Mouse (Mus musculus) embryonic facial prominence, embryonic 11.5 days (tissue): ENCODE data around the gene Rasgrf2. TPM values are rescaled to one million over a fixed set of nuclear protein-coding genes. Genes with fewer than 3 reads are reported as not detected.

Experiments used
- ATAC-seq: fragments of 200-750 bp; cut with Nextera tagmentation; replicated peaks from 2 replicates; pipeline ENCODE4 v1.8.0; 2017; ENCODE audit warnings: low read depth; ENCODE audit not compliant: insufficient number of reproducible peaks, low FRiP score, low TSS enrichment
- DNase-seq: peaks from one replicate; pipeline ENCODE4 v3.0.0-alpha.2; 2015; ENCODE audit warnings: low spot score
- H3K27ac ChIP-seq: fragments of 300-500 bp; sonication (generic); replicated peaks from 2 replicates; pipeline ENCODE4 v1.5.1; 2014; ENCODE audit warnings: mild to moderate bottlenecking, low read depth, low read length, control low read depth
- H3K27me3 ChIP-seq: fragments of 300-500 bp; sonication (generic); 2 replicates; pipeline ENCODE4 v1.6.1; 2014; ENCODE audit warnings: mild to moderate bottlenecking, low read length, moderate library complexity, mixed read lengths; ENCODE audit not compliant: control insufficient read depth, insufficient read depth
- H3K36me3 ChIP-seq: fragments of 300-500 bp; sonication (generic); replicated peaks from 2 replicates; pipeline ENCODE4 v1.6.1; 2014; ENCODE audit warnings: low read depth, mild to moderate bottlenecking, low read length, moderate library complexity, mixed read lengths; ENCODE audit not compliant: control insufficient read depth, insufficient read depth
- H3K4me1 ChIP-seq: fragments of 300-500 bp; sonication (generic); 2 replicates; pipeline ENCODE4 v1.6.1; 2014; ENCODE audit warnings: low read length, mixed read lengths; ENCODE audit not compliant: control insufficient read depth, insufficient read depth
- H3K4me2 ChIP-seq: fragments of 300-500 bp; sonication (generic); 2 replicates; pipeline ENCODE4 v1.6.1; 2014; ENCODE audit warnings: low read depth, mild to moderate bottlenecking, control low read depth, low read length, moderate library complexity
- H3K4me3 ChIP-seq: fragments of 300-500 bp; sonication (generic); 2 replicates; pipeline ENCODE4 v1.5.1; 2014; ENCODE audit warnings: low read depth, low read length, control low read depth
- H3K9ac ChIP-seq: fragments of 300-500 bp; sonication (generic); replicated peaks from 2 replicates; pipeline ENCODE4 v1.6.1; 2014; ENCODE audit warnings: mild to moderate bottlenecking, control low read depth, low read length
- H3K9me3 ChIP-seq: fragments of 300-500 bp; sonication (generic); replicated peaks from 2 replicates; pipeline ENCODE4 v1.6.1; 2016; ENCODE audit warnings: mild to moderate bottlenecking, low read length, inconsistent platforms, mixed read lengths; ENCODE audit not compliant: control insufficient read depth
- WGBS: fragments of 180-500 bp; shearing (Covaris S2); extraction: QIAGEN DNeasy Blood & Tissue Kit; methylation state at CpG from one replicate; pipeline ENCODE4 v1.1.7; 2014; 5-methylcytosine and 5-hydroxymethylcytosine counted together
- polyA plus RNA-seq: library from polyadenylated mRNA; unstranded; fragments of >200 nt; fragmentation: Nextera tagmentation; extraction: Ambion mirVana; gene quantifications from 2 replicates; pipeline ENCODE4 v1.2.1, GENCODE M21; 2014

Rasgrf2 gene
- polyA plus RNA-seq, 1 experiment from 2014 or later: 0.10 TPM

DNA sequence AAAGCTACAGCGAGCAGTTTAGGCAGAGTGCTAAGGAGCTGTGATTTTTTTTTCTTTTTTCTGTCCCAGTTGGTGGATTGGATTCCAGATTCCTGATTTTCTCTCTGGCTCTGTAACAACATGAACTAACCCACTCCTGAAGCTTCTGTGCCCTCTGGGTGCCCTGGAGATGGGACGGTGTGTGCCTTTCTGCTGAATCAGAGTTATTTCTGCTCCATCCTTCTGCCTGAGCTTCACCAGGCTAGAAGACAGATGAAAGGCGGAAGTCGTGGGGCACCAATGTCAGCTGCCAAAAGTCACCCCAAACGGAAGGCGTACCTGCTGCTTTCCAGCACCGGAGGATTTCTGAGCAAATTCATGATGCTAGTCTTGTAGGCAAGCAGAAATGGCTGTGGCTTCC, 256.9 kb downstream of the Rasgrf2 start:
- H3K27me3 ChIP-seq: no peaks in the 10 kb centered on the region
- DNase-seq: no peak
- H3K4me2 ChIP-seq: no peak overlapping the region
- H3K9me3 ChIP-seq: no peaks in the 10 kb centered on the region
- no peaks in the 10 kb centered on the region for H3K36me3 ChIP-seq
- H3K27ac ChIP-seq: no peak overlapping the region
- H3K4me1 ChIP-seq: no peaks in the 10 kb centered on the region; the same call in 1 of the 2 replicates
- no peak for ATAC-seq
- no peak overlapping the region for H3K9ac ChIP-seq
- no peak overlapping the region for H3K4me3 ChIP-seq
- 78% methylated on average over 7 of the region's 7 CpGs for WGBS

DNA sequence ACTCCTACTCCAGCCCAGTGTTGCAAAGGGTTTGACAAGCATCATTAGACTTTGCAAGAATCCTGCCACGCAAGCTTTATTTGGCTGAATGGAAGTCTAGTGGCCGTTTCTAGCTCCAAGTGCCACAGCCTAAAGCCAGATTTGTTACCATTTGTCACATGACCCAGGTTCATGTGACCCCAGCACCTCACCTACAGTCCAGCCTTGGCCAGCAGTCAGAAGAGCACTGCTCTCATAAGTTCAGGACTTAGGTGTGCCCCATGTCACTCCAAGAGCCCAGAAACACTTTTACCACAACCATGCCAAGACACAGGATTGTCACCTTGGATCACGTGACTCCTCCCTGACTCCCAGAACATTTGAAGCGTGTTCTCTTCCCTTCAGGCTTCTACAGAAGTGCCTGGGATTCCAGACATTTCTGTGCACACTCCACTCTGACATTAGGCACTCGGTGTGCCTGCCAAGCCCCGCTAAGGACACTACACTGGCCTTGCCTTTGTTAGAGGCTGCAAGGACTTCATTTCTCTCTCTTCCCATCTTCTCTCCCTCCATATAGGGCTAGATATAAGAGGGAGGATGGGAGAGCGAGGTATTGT, 257.6 kb downstream of the Rasgrf2 start:
- no peak overlapping the region for H3K4me3 ChIP-seq
- no peaks in the 10 kb centered on the region for H3K36me3 ChIP-seq
- H3K9ac ChIP-seq: no peak overlapping the region
- DNase-seq (no peak), ATAC-seq (no peak)
- WGBS: 74% methylated on average over 7 of the region's 7 CpGs
- H3K27ac ChIP-seq: no peak overlapping the region
- no peak overlapping the region for H3K4me2 ChIP-seq
- H3K4me1 ChIP-seq: no peaks in the 10 kb centered on the region; the same call in 1 of the 2 replicates
- H3K27me3 ChIP-seq: no peaks in the 10 kb centered on the region
- no peaks in the 10 kb centered on the region for H3K9me3 ChIP-seq

DNA sequence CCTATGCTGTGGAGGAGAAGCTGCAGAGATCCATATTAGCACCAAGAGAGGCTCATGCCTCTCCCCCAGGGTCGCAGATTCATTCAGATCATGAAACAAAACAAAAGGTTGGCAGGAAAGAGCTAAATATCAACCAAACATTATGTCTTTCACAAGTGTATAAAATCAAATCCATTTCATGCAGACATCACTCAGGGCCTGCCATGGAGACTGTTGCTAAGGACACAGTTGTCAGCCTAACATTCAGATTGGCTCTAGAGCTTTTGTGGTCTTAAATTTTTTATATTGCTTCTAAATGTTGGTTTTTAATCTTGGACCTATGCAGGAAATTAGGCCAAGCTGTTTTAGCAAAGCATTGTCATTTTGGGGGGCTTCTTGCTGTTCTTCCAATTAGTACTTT, 262.9 kb downstream of the Rasgrf2 start:
- no peak overlapping the region for H3K4me2 ChIP-seq
- no peaks in the 10 kb centered on the region for H3K36me3 ChIP-seq
- H3K4me3 ChIP-seq: no peak overlapping the region
- no peak for DNase-seq
- H3K9ac ChIP-seq: no peak overlapping the region
- H3K27me3 ChIP-seq: no peaks in the 10 kb centered on the region
- no peaks in the 10 kb centered on the region for H3K4me1 ChIP-seq
- WGBS: 85% methylated on average over 1 of the region's 1 CpGs
- ATAC-seq: no peak
- H3K9me3 ChIP-seq: no peaks in the 10 kb centered on the region
- H3K27ac ChIP-seq: no peak overlapping the region

DNA sequence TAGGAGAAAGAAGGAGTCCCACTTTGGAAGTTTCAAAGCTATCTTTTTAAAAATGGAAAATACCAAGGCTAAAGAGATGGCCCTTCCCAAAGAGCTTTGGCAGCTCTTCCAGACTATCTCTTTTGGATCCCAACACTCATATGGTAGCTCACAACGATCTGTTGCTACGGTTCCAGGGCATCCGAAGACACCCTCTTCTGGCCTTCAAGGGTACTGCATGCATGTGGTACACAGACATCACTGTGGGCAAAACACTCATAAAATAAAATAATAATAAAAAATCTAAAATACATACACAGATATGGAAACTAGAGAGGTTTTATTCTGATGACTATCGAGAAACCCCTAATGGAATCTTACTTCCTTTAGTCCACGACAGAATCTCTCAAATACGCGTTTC, 272.6 kb downstream of the Rasgrf2 start:
- H3K4me1 ChIP-seq: no peaks in the 10 kb centered on the region
- no peak overlapping the region for H3K27ac ChIP-seq
- no peaks in the 10 kb centered on the region for H3K9me3 ChIP-seq
- no peak overlapping the region for H3K9ac ChIP-seq
- H3K4me3 ChIP-seq: no peak overlapping the region
- H3K4me2 ChIP-seq: no peak overlapping the region
- DNase-seq: no peak
- ATAC-seq: no peak
- no peaks in the 10 kb centered on the region for H3K36me3 ChIP-seq
- 80% methylated on average over 7 of the region's 7 CpGs for WGBS
- H3K27me3 ChIP-seq: no peaks in the 10 kb centered on the region

DNA sequence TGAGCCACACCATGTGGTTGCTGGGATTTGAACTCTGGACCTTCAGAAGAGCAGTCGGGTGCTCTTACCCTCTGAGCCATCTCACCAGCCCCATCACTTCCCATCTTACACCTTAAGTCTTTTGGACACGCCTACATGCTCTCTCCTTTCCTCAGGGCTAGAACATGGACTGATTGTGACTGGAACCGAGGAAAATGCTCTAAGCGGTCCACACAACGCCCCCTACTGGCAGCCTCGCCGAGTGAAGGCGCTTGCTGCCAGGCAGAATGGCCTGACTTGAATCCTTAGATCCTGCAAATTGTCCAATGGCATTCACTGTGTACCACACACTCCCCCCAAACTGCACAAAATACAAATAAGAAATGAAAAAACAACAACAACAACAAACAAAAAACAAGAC, 274.0 kb downstream of the Rasgrf2 start:
- Histone ChIP-seq H3K4me1 (no peaks in the 10 kb centered on the region), H3K9me3 (no peaks in the 10 kb centered on the region), H3K36me3 (no peaks in the 10 kb centered on the region), H3K27ac (no peak overlapping the region), H3K4me3 (no peak overlapping the region), H3K9ac (no peak overlapping the region), H3K4me2 (no peak overlapping the region), H3K27me3 (no peaks in the 10 kb centered on the region)
- DNase-seq: no peak
- 72% methylated on average over 8 of the region's 8 CpGs for WGBS
- ATAC-seq: no peak

DNA sequence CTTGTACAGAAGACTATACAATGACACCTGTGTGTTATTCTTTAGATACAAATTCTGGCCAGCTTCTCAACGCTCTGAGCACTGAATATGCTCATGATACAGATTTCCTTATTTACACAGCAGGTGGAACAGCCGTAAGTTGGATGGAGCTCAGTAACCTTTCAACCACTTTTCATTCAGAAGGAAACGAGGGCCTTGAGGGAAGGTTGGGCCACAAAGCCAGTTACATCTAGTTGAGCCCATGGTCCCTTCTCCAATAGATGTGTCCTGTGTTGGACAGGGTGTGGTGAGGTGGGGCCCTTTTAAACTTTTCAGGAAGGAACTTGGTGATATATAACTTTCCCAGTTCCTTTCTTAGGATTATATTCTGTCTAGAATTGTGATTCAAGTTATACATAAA, 277.0 kb downstream of the Rasgrf2 start:
- no peak overlapping the region for H3K9ac ChIP-seq
- H3K36me3 ChIP-seq: no peaks in the 10 kb centered on the region
- H3K4me2 ChIP-seq: no peak overlapping the region
- WGBS: 78% methylated on average over 3 of the region's 3 CpGs
- H3K9me3 ChIP-seq: no peaks in the 10 kb centered on the region
- no peaks in the 10 kb centered on the region for H3K27me3 ChIP-seq
- DNase-seq (no peak), ATAC-seq (no peak)
- H3K4me1 ChIP-seq: no peaks in the 10 kb centered on the region
- H3K27ac ChIP-seq: no peak overlapping the region
- no peak overlapping the region for H3K4me3 ChIP-seq

Other genes with a start within 250 kb of the Rasgrf2 start
- 0.82 and 0.87 TPM in 2 replicates for gene Gm20379, start 174.3 kb upstream of the Rasgrf2 start, polyA plus RNA-seq
- 25.5 and 28.1 TPM in 2 replicates for gene Dhfr, start 223.1 kb upstream of the Rasgrf2 start, polyA plus RNA-seq
- gene Msh3, start 223.3 kb upstream of the Rasgrf2 start, polyA plus RNA-seq: 38.5 and 45.6 TPM in 2 replicates